Mouse (Mus musculus) retina, adult 2 months (tissue): ENCODE data around the gene Sgpl1.
"Not testable (repeated sequence)": the region's sequence is repeated elsewhere in the genome, so short reads cannot be mapped to it uniquely, and the experiment has no call there.

Experiments used
- DNase-seq: peaks from one replicate; pipeline ENCODE4 v3.0.0-alpha.2; 2012; ENCODE audit warnings: low read depth, low spot score

Gene Sgpl1

GRCm38 (mm10) chr10:61155611-61156010, 8.1 kb upstream of the Sgpl1 start:
- no peak for DNase-seq

GRCm38 (mm10) chr10:61152131-61152530, 4.6 kb upstream of the Sgpl1 start:
- no peak for DNase-seq

- DNase-seq: no peak
Observed at GRCm38 (mm10) chr10:61150616-61151015, 3.1 kb upstream of the Sgpl1 start.

- no peak for DNase-seq
Observed at GRCm38 (mm10) chr10:61149476-61149875, 2.0 kb upstream of the Sgpl1 start.

- no peak for DNase-seq
Observed at GRCm38 (mm10) chr10:61146807-61147156, 721 bp downstream of the Sgpl1 start.

GRCm38 (mm10) chr10:61146119-61146806, 1.2 kb downstream of the Sgpl1 start:
- DNase-seq: no peak

GRCm38 (mm10) chr10:61145766-61146118, 1.8 kb downstream of the Sgpl1 start:
- no peak for DNase-seq

- no peak for DNase-seq
Observed at GRCm38 (mm10) chr10:61143343-61143742, 4.2 kb downstream of the Sgpl1 start.

GRCm38 (mm10) chr10:61137567-61137966, 9.9 kb downstream of the Sgpl1 start:
- DNase-seq: no peak

- no peak for DNase-seq
Observed at GRCm38 (mm10) chr10:61135226-61135839, 12.2 kb downstream of the Sgpl1 start.

GRCm38 (mm10) chr10:61134041-61134440, 13.5 kb downstream of the Sgpl1 start:
- no peak for DNase-seq

- no peak for DNase-seq
Observed at GRCm38 (mm10) chr10:61130959-61131358, 16.5 kb downstream of the Sgpl1 start.

- DNase-seq: no peak
Observed at GRCm38 (mm10) chr10:61128701-61129365, 18.7 kb downstream of the Sgpl1 start.

- no peak for DNase-seq
Observed at GRCm38 (mm10) chr10:61124462-61124861, 23.0 kb downstream of the Sgpl1 start.

- DNase-seq: no peak
Observed at GRCm38 (mm10) chr10:61123276-61123913, 24.1 kb downstream of the Sgpl1 start.

GRCm38 (mm10) chr10:61121732-61122131, 25.8 kb downstream of the Sgpl1 start:
- not testable (repeated sequence) for DNase-seq

GRCm38 (mm10) chr10:61114246-61114720, 33.2 kb downstream of the Sgpl1 start:
- no peak for DNase-seq

- no peak for DNase-seq
Observed at GRCm38 (mm10) chr10:61103564-61104114, 43.9 kb downstream of the Sgpl1 start.

GRCm38 (mm10) chr10:61091866-61092265, 55.6 kb downstream of the Sgpl1 start:
- no peak for DNase-seq

GRCm38 (mm10) chr10:61089170-61090142, 58.0 kb downstream of the Sgpl1 start, which contains the start of gene Pcbd1:
TSS of gene Pcbd1 (plus strand) at chr10:61089331.
- no peak for DNase-seq

- DNase-seq: no peak
Observed at GRCm38 (mm10) chr10:61088468-61088867, 59.0 kb downstream of the Sgpl1 start.
